Mouse (Mus musculus) myocyte (in vitro differentiated cells): ENCODE results near the gene Ggn. TPM values are rescaled to one million over a fixed set of nuclear protein-coding genes. Genes with fewer than 3 reads are reported as not detected.

Experiments
- H3K27me3 ChIP-seq: one replicate; pipeline ENCODE4 v1.6.1; 2011; ENCODE audit not compliant: control insufficient read depth, insufficient read depth, insufficient read length
- H3K36me3 ChIP-seq: one replicate; pipeline ENCODE4 v1.6.1; 2011; ENCODE audit not compliant: control insufficient read depth, insufficient read depth
- H3K4me2 ChIP-seq: one replicate; pipeline ENCODE4 v1.6.1; 2011; ENCODE audit warnings: low read depth, control low read depth
- H3K4me3 ChIP-seq: one replicate; pipeline ENCODE4 v1.5.1; 2011; ENCODE audit warnings: mild to moderate bottlenecking, control low read depth, moderate library complexity
- H3K79me2 ChIP-seq: one replicate; pipeline ENCODE4 v1.6.1; 2011; ENCODE audit not compliant: control insufficient read depth, insufficient read depth
- H3ac ChIP-seq: one replicate; pipeline ENCODE4 v1.6.1; 2011; ENCODE audit not compliant: control insufficient read depth, insufficient read length
- CEBPB ChIP-seq: IDR thresholded peaks from 2 replicates; pipeline ENCODE4 v1.6.1; 2011; ENCODE audit warnings: mild to moderate bottlenecking, moderate library complexity; ENCODE audit not compliant: poor library complexity, insufficient read depth, severe bottlenecking
- E2F4 ChIP-seq: IDR thresholded peaks from one replicate; pipeline ENCODE4 v1.6.1; 2011; ENCODE audit warnings: mild to moderate bottlenecking, control low read depth, moderate library complexity; ENCODE audit not compliant: insufficient read depth
- MAX ChIP-seq: IDR thresholded peaks from one replicate; pipeline ENCODE4 v1.6.1; 2011; ENCODE audit warnings: low read depth, mild to moderate bottlenecking, control low read depth
- MYOD1 ChIP-seq, 3 experiments: IDR thresholded peaks; one replicate each; pipeline ENCODE4 v1.6.1; 2011; ENCODE audit warnings: control low read depth in 2 of 3, low read depth in 2 of 3, mild to moderate bottlenecking in 2 of 3, moderate library complexity in 1 of 3; ENCODE audit not compliant: insufficient read length in 2 of 3, control insufficient read depth in 1 of 3
- MYOG ChIP-seq, 3 experiments: IDR thresholded peaks; one replicate each; pipeline ENCODE4 v1.6.1; 2011; ENCODE audit warnings: control low read depth in 2 of 3, low read depth in 2 of 3, mild to moderate bottlenecking in 2 of 3; ENCODE audit not compliant: insufficient read length in 2 of 3, control insufficient read depth in 1 of 3, insufficient read depth in 1 of 3
- POLR2A ChIP-seq: IDR thresholded peaks from one replicate; pipeline ENCODE4 v1.6.1; 2011; ENCODE audit warnings: low read depth, mild to moderate bottlenecking, control low read depth, moderate library complexity; ENCODE audit not compliant: insufficient read length
- POLR2AphosphoS2 ChIP-seq: IDR thresholded peaks from one replicate; pipeline ENCODE4 v1.6.1; 2011; ENCODE audit warnings: low read depth, control low read depth; ENCODE audit not compliant: insufficient read length
- REST ChIP-seq: IDR thresholded peaks from one replicate; pipeline ENCODE4 v1.6.1; 2011; ENCODE audit warnings: mild to moderate bottlenecking, control low read depth, moderate library complexity; ENCODE audit not compliant: insufficient read depth, insufficient read length
- SRF ChIP-seq: IDR thresholded peaks from one replicate; pipeline ENCODE4 v1.6.1; 2011; ENCODE audit warnings: low read depth; ENCODE audit not compliant: control insufficient read depth, insufficient read length
- TCF12 ChIP-seq: IDR thresholded peaks from one replicate; pipeline ENCODE4 v1.6.1; 2011; ENCODE audit warnings: mild to moderate bottlenecking, control low read depth; ENCODE audit not compliant: poor library complexity, insufficient read depth, severe bottlenecking
- TCF3 ChIP-seq: IDR thresholded peaks from one replicate; pipeline ENCODE4 v1.6.1; 2011; ENCODE audit warnings: low read depth, control low read depth; ENCODE audit not compliant: insufficient read length
- USF1 ChIP-seq: IDR thresholded peaks from one replicate; pipeline ENCODE4 v1.6.1; 2011; ENCODE audit warnings: low read depth, mild to moderate bottlenecking, control low read depth, moderate library complexity
- polyA plus RNA-seq: library from polyadenylated mRNA; unstranded; fragments of >200 nt; fragmentation: generic; extraction: Trizol; gene quantifications from one replicate; pipeline ENCODE4 v1.2.1, GENCODE M21; 2012; ENCODE audit warnings: missing spikeins

Ggn gene
- polyA plus RNA-seq, 1 experiment, result 0.89 TPM

- no peak overlapping the region for H3ac ChIP-seq
- TF ChIP-seq SRF, result no peak
- no peak for TF ChIP-seq REST
- no peak for TF ChIP-seq TCF3
- no peak for TF ChIP-seq USF1
- no peak for TF ChIP-seq MAX
- TF ChIP-seq E2F4, result no peak
- TF ChIP-seq POLR2A, result no peak
- no peak for TF ChIP-seq CEBPB
- no peak for TF ChIP-seq MYOD1 (IDR thresholded peaks at IDR 0.05; ENCODE audit: control insufficient read depth in 1 of 3, insufficient read length in 2 of 3, low read depth in 2 of 3)
- TF ChIP-seq TCF12, result no peak
- no peak for TF ChIP-seq POLR2AphosphoS2
- no peak for TF ChIP-seq MYOG (IDR thresholded peaks at IDR 0.05; ENCODE audit: control insufficient read depth in 1 of 3, insufficient read depth in 1 of 3, insufficient read length in 2 of 3, low read depth in 2 of 3)
- no peaks in the 10 kb centered on the region for H3K79me2 ChIP-seq
- no peak overlapping the region for H3K4me2 ChIP-seq
- peaks cover 5% of the 10 kb centered on the region for H3K27me3 ChIP-seq
- H3K4me3 ChIP-seq, result no peak overlapping the region
- H3K36me3 ChIP-seq, result no peaks in the 10 kb centered on the region
Observed at GRCm38 (mm10) chr7:29154018-29154720, 15.8 kb upstream of the Ggn start.

- peak overlapping the region; percentile 22 for H3K4me3 ChIP-seq
- H3ac ChIP-seq, result peak overlapping the region; percentile 36
- H3K79me2 ChIP-seq, result no peaks in the 10 kb centered on the region
- peak overlapping the region; percentile 70 for H3K4me2 ChIP-seq
- H3K27me3 ChIP-seq, result no peaks in the 10 kb centered on the region
- no peaks in the 10 kb centered on the region for H3K36me3 ChIP-seq
- TF ChIP-seq SRF (no peak), POLR2A (peak; percentile 73), CEBPB (no peak), POLR2AphosphoS2 (peak; percentile 38), E2F4 (no peak)
Observed at GRCm38 (mm10) chr7:29155196-29155837, 14.7 kb upstream of the Ggn start.

GRCm38 (mm10) chr7:29155838-29156782, 13.9 kb upstream of the Ggn start, which contains the start of gene Fam98c:
TSS of gene Fam98c (minus strand) at chr7:29156234.
- Histone ChIP-seq H3K36me3 (no peaks in the 10 kb centered on the region), H3ac (peak within 1 kb of the TSS; percentile 36), H3K4me2 (peak within 1 kb of the TSS; percentile 70), H3K79me2 (no peaks in the 10 kb centered on the region), H3K27me3 (no peaks in the 10 kb centered on the region), H3K4me3 (peak within 1 kb of the TSS; percentile 22)
- TF ChIP-seq USF1 (no peak), POLR2A (peak; percentile 54), TCF3 (no peak), SRF (no peak), MAX (no peak), POLR2AphosphoS2 (peak; percentile 73), E2F4 (no peak)

DNA sequence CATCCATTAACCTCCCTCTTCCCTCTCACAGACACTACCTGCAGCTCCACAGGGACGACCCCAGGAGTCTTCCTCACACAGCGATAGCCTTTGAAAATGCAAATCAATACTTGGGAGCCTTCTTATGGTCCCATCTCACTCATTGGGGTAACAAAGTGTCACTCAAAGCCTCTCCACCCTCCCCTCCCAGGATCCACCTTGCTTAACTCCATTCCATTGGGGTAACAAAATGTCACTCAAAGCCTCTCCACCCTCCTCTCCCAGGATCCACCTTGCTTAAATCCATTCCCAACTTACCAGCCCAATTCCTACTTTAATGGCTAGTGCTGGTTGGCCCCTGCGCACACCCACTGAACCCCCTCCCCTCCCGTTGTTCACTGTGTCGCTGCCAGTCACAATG, 11.7 kb upstream of the Ggn start:
- Histone ChIP-seq H3K4me3 (no peak overlapping the region), H3ac (no peak overlapping the region), H3K79me2 (no peaks in the 10 kb centered on the region), H3K27me3 (no peaks in the 10 kb centered on the region), H3K36me3 (no peaks in the 10 kb centered on the region), H3K4me2 (no peak overlapping the region)
- TF ChIP-seq TCF12 (no peak), POLR2AphosphoS2 (no peak), REST (no peak), MYOG (IDR thresholded peaks at IDR 0.05; ENCODE audit: control insufficient read depth in 1 of 3, insufficient read depth in 1 of 3, insufficient read length in 2 of 3, low read depth in 2 of 3) (no peak), POLR2A (no peak), USF1 (no peak), CEBPB (no peak), E2F4 (no peak), SRF (no peak), MYOD1 (IDR thresholded peaks at IDR 0.05; ENCODE audit: control insufficient read depth in 1 of 3, insufficient read length in 2 of 3, low read depth in 2 of 3) (no peak), TCF3 (no peak), MAX (no peak)
